Mouse (Mus musculus) brain, embryonic 14.5 days (tissue): Measurements from ENCODE around the gene Sco2.

ENCODE experiments used
- CTCF ChIP-seq: fragments of 200-500 bp; IDR thresholded peaks from 2 replicates; pipeline ENCODE4 v1.5.1; 2012; ENCODE audit warnings: inconsistent platforms, mild to moderate bottlenecking, moderate library complexity, borderline replicate concordance; ENCODE audit not compliant: insufficient read depth, insufficient read length; ENCODE audit errors: extremely low read depth
- POLR2A ChIP-seq: fragments of 200-500 bp; IDR thresholded peaks from 2 replicates; pipeline ENCODE4 v1.6.1; 2012; ENCODE audit warnings: mild to moderate bottlenecking, inconsistent platforms, borderline replicate concordance; ENCODE audit not compliant: poor library complexity, insufficient read depth, insufficient read length, severe bottlenecking; ENCODE audit errors: extremely low read depth

- TF ChIP-seq POLR2A: no peak
- TF ChIP-seq CTCF: no peak
Measured at GRCm38 (mm10) chr15:89421938-89422337, 48.3 kb upstream of the Sco2 start.
